Mouse (Mus musculus) right cerebral cortex, postnatal 36 days (tissue): ENCODE data around the gene Cxxc4.

Experiments used
- DNase-seq, 2 experiments: peaks; one replicate each; pipeline ENCODE4 v3.0.0; 2022; ENCODE audit warnings: low spot score in 2 of 2, mixed read lengths in 1 of 2

Gene Cxxc4

DNA sequence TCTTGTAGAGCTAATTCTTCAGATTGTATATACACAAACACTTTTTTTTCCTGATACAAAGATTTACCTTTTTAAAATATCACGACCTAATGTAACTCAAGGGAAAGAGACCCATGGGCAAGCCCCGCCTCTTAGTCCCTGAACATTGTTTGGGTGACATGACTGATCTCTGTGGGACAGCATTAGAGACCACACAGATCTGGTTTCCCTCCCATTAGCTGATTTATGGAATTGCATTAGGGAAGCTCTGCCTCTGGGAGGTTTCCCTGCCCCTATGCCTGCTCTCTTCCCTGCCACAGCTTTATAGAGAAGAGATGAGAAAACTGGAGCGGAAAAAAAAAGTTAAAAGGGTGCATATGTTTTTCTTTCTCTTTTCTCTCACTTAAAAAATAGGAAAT, 7.6 kb downstream of the Cxxc4 start:
- DNase-seq, result no peak

DNA sequence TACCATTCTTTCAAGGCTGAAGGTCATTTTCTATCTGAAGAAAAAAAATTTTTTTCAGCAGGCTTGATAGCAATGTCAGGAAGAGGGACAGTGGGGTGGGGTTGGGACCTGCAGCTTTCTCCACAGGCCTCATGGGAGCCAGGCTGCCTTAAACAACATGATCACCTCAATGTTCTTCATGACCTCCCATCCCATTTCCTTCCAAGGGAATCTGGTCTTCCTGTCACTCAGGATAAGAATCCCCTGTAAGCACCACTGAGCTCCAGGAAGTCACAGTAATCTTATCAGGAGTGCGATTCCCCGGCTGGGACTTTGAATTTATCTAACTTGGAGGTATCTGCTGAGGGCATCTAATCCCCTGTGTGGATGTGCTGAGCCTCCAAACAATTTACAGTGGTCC, 17.9 kb downstream of the Cxxc4 start:
- no peak for DNase-seq

DNA sequence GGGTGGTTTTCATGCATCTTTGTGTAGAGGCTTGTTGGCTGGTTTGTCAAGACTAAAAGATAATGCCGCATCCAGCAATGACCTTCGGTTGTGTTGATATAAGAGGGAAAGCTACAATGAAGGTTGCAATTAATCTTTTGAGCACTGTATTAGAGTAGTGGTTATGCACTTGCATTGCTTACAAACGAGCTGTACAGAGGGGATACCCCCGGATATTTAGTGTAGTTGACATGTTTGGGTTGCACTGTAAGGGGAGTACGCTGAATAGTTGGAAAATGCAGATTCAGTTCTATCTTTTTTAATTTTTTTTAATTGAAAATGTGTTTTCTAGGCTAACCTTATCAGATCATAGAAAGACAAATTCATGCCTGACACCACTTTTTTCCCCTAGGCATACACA, 22.4 kb downstream of the Cxxc4 start:
- no peak for DNase-seq

DNA sequence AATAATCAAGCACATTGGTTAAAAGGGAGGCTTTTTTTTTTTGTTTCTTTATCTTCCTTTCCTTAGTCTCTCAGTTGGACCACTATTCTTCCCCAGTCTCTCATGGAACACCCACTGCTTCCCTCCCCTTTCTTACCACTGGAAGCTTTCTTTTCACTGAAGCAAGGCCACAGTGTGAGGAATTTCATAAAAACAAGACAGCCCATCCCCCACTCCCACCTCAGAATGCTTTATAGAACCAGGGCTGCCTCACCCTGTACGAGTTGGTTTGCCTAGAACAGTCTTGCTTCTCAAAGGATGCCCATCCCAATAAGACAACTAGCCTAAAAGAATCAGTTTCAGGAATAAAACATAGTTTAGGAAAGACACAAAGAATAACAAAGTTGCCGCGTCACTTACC, 23.0 kb downstream of the Cxxc4 start:
- no peak for DNase-seq

DNA sequence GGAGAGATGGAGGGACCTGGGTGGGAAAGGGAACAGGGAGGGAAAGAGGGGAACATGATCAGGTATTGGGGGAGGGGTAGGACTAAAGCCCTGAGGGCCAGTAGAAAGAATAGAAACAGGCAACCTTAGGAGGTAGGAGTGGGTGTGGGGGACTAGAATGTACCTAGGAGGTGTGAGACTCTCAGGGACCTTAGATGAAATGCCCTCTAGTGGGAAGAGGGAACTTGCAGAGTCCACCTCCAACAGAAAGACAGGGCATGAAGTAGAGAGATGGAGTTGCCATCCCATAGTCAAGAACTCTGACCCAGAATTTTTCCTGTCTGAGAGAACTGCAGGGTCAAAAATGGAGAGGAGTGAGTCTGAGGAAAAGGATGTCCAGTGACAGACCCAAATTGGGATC, 43.4 kb downstream of the Cxxc4 start:
- no peak for DNase-seq

DNA sequence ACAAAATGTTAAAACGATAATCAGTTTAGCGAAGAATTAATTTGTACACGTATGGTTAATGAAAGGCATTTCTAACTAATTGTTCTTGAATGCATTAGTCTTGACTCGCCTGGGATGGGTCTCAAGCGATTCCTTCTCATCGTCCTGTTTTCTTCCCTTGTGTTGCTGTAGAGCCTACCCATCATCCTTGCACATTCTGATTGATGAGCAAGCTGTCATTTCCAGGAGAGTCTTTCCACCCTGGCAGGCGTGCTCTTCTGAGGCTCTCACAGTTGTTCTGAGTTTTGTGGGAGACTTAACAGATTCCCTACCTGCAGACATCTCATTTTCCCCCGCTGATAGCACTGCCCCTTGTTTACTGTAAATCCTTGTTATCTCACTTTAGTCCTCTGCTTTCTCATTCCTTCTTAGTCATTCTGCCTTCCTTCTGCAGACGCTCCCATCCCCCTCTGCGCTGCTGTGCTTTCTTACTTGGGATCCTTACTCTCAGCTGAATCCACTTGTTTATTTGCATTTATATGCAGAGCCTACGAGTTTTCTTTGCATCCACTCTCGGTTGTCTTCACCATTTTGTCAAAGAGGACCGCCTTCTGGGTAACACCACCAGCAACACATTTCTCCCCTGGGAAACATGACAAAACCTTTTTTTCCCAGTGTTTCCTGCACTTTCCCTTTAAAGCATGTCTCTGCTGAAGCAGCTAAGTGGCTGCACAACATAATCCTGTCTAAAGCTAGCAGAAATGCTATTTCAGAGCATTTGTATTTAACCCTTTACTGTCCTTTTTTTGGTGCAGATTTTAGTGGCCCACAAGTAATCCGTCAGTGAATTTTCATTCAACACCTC, 45.5 kb downstream of the Cxxc4 start:
- no peak for DNase-seq

DNA sequence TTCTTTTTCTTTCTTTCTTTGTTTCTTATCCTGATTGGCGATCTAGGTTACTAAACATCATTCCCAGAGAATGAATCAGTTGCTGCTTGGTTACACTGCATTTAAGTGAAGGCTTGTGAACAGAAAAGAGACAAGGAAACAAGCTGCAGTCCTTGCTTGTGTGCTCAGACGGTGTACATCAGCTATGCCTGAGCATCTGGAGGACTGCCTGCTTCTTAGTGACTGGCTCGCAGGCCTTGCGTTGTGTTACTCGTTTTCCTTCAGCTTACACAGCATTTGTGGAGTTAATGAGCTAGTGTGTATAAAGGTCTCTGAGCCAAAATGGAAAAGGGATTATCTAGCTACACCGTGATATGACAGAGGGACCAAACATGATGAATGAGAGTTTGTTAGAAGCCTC, 58.9 kb downstream of the Cxxc4 start:
- DNase-seq, result no peak

DNA sequence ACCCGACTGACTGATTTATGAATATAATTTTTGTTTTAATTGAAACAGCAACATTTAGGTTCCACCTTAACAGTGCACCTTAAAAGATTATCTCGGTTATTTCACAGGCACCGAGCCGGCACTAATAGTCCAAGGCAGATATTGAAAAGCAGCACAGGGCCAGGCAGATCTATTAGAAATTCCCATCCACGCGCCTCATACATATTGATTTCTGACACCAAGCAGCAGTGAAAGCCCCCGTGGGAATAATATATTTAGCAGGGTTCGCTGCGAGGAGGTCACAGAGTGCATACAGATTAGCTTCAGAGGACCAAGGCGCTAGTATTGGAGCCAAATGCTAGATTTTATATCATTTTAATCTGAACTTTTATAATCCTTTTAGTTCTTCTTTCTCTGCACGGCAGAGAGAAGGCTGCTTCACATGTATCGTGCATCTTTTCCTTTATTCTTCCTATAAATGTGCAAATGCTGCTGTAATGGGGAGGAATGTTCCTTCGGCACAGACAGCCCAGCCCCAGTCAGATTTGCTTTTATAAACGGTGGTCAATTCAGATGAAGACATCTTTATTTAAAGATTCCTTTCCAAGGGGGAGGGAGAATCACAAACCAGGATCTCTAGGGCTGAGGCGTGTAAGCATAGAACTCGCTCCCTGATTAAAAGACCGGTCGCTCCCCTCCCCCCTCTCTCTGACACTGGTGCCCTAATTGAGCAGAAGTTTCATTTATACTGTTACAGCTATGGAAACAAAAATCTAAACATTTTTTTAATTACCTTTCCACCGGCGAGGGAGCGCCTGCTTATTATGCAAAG, 66.6 kb downstream of the Cxxc4 start:
- DNase-seq, result no peak

DNA sequence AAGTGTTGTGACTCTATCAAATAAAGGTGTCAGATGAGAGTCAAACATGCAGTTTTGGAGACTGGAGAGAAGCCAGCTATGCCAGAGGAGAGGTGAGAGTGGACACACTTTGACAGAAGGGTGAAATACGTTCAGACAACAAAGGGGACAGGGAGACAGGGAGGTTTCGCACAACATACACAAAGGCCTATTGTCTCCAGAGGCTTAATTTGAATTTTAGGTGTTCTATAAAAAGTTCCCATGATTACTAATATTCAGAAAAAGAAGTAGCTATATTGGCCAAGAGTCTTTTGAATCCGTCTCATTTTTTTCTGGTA, 67.2 kb downstream of the Cxxc4 start:
- no peak for DNase-seq

DNA sequence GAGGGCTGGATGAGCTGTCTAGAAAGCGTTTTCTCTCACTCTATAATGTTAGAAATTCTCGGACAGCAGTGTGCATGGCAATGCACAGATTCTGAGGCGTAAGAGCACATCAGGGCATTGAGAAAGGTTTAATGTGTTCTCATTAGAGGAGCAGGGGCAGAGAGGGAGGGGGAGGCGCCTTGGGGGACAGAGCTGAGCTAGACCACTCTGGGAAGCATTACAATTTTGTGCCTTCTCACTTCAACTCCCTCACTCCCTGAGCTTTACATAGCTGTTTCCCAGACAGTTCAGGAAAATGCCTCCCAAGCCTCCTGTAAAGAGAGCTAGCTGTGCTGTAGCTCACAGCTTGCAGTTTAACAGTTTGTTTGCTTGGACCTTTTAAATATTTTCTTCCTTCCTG, 70.2 kb downstream of the Cxxc4 start:
- no peak for DNase-seq

DNA sequence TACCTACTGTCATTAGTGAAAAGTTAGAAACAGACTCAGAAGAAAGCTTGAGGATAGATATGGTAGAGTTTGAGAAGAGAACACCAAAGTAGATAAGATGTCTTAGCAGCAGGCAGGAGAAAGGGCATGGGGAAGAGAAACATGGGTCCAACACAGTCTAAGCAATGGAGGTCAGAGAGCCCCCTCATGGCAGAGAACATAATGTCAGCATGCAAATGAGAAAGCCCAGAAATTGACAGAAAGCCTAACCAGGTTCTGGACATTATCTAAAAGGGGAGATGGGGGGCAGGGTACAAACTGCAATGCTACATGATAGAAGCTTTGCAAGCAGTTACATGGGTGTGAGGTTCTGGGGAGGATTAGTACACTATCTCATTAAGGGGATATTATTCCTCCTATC, 71.5 kb downstream of the Cxxc4 start:
- no peak for DNase-seq
